Mouse (Mus musculus) E14TG2a.4 (cell line): ENCODE results near the gene Ptpn9.

Experiments used
- CTCF ChIP-seq: conservative IDR thresholded peaks from 2 replicates; pipeline ENCODE4 v1.5.1; 2014; ENCODE audit warnings: low read length
- POU5F1 ChIP-seq: IDR thresholded peaks from 2 replicates; pipeline ENCODE4 v1.6.1; 2014; ENCODE audit warnings: low read length, borderline replicate concordance

- no peak for TF ChIP-seq CTCF
- no peak for TF ChIP-seq POU5F1
Observed at GRCm38 (mm10) chr9:57076701-57077660, 82.3 kb downstream of the Ptpn9 start.
